Mouse (Mus musculus) lung, postnatal 0 days (tissue): Measurements from ENCODE around the gene Sgsm3. TPM values are rescaled to one million over a fixed set of nuclear protein-coding genes. Genes with fewer than 3 reads are reported as not detected.

Experiments used
- ATAC-seq: fragments of 200-750 bp; cut with Nextera tagmentation; 2 replicates; pipeline ENCODE4 v1.8.0; 2017; ENCODE audit warnings: moderate library complexity
- DNase-seq: peaks from one replicate; pipeline ENCODE4 v3.0.0-alpha.2; 2016; ENCODE audit warnings: low spot score
- H3K27ac ChIP-seq: fragments of 300-500 bp; sonication (generic); 2 replicates; pipeline ENCODE4 v1.5.1; 2014; ENCODE audit warnings: antibody characterized with exemption, mild to moderate bottlenecking, low read length, mixed read lengths
- H3K27me3 ChIP-seq: fragments of 300-500 bp; sonication (generic); replicated peaks from 2 replicates; pipeline ENCODE4 v1.6.1; 2014; ENCODE audit warnings: low read length, mixed read lengths; ENCODE audit not compliant: insufficient read depth
- H3K36me3 ChIP-seq: fragments of 300-500 bp; sonication (generic); 2 replicates; pipeline ENCODE4 v1.6.1; 2014; ENCODE audit warnings: low read length, mixed read lengths; ENCODE audit not compliant: insufficient read depth
- H3K4me1 ChIP-seq: fragments of 300-500 bp; sonication (generic); 2 replicates; pipeline ENCODE4 v1.6.1; 2014; ENCODE audit warnings: antibody characterized with exemption, low read depth, low read length, mixed read lengths; ENCODE audit not compliant: insufficient read depth
- H3K4me2 ChIP-seq: fragments of 300-500 bp; sonication (generic); replicated peaks from 2 replicates; pipeline ENCODE4 v1.6.1; 2014; ENCODE audit warnings: low read depth, mild to moderate bottlenecking, low read length, moderate library complexity, mixed read lengths
- H3K4me3 ChIP-seq: fragments of 300-500 bp; sonication (generic); 2 replicates; pipeline ENCODE4 v1.5.1; 2014; ENCODE audit warnings: low read depth, low read length
- H3K9ac ChIP-seq: fragments of 300-500 bp; sonication (generic); replicated peaks from 2 replicates; pipeline ENCODE4 v1.6.1; 2014; ENCODE audit warnings: low read depth, mild to moderate bottlenecking
- H3K9me3 ChIP-seq: fragments of 300-500 bp; sonication (generic); 2 replicates; pipeline ENCODE4 v1.6.1; 2016; ENCODE audit warnings: low read length, mixed read lengths
- CTCF ChIP-seq: IDR thresholded peaks from 2 replicates; pipeline ENCODE4 v1.5.1; 2016; ENCODE audit warnings: antibody characterized with exemption, mild to moderate bottlenecking
- EP300 ChIP-seq: IDR thresholded peaks from 2 replicates; pipeline ENCODE4 v1.6.1; 2016; ENCODE audit warnings: antibody characterized with exemption, mild to moderate bottlenecking, control low read depth
- WGBS: fragments of 180-500 bp; shearing (Covaris S2); extraction: QIAGEN DNeasy Blood & Tissue Kit; methylation state at CpG from one replicate; pipeline ENCODE4 v1.1.7; 2014; 5-methylcytosine and 5-hydroxymethylcytosine counted together
- polyA plus RNA-seq: library from polyadenylated mRNA; unstranded; fragments of >200 nt; fragmentation: Nextera tagmentation; extraction: Ambion mirVana; gene quantifications from 2 replicates; pipeline ENCODE4 v1.2.1, GENCODE M21; 2015

The Sgsm3 gene
- polyA plus RNA-seq, 1 experiment from 2014 or later, result 38.5 TPM

DNA sequence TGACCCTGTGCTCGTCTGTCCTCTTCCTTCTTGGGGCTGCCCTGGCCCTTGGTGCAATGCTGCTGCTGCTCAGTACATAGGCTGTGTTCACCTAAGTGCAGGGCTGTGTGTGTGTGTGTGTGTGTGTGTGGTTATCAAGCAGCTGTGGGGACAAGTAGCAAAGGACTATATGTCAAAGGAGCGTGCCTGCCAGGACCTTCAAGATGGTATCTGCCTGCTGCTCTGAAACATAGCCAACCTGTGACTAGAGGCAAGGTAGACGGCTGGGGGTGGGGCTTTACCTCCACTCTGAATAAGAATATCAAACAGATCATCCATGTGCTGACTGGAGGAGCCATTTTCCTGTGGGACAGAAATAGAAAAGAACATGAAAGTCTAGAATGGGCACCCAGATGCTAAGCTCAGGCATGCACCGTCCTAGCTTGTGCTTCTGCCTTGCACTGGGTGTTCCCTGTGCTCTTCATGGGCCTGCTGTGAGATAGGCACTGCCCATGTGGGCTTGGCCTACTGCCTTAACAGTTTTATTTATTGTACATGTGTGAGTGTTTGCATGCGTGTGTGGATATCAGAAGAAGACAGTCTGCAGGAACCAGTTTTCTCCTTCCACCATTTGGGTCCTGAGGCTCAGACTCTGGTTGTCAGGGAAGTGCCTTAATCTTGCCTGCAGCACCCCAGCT lies 37.6 kb downstream of the Sgsm3 start:
- DNase-seq, result no peak
- no peak overlapping the region for H3K4me2 ChIP-seq
- no peak for TF ChIP-seq EP300
- TF ChIP-seq CTCF, result no peak

DNA sequence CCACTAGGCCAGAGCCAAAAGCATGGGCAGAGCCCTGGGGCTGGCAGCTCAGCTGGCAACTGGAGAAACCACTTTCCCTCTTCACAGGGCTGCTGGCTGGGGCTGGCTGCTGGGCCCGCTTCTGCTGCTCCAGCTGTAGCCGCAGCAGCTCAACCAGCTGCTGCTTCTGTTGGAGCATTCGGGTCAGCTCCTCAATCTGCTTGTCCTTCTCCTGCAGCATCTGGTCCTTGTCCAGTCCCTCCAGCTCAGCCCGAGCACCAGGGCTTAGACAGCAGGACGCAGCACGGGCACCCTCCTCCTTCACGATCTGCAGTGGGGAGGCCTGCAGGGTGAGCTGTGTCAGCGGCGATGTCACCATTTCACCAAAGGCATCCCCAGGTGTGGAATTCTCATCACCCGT lies 38.9 kb downstream of the Sgsm3 start:
- Histone ChIP-seq H3K27me3 (no peaks in the 10 kb centered on the region), H3K4me3 (no peak overlapping the region), H3K4me2 (no peak overlapping the region), H3K4me1 (no peaks in the 10 kb centered on the region), H3K9ac (no peak overlapping the region), H3K27ac (no peak overlapping the region), H3K36me3 (peaks cover 43% of the 10 kb centered on the region; the same call in 1 of the 2 replicates), H3K9me3 (no peaks in the 10 kb centered on the region)
- DNase-seq (no peak), ATAC-seq (no peak; the same call in 1 of the 2 replicates)
- 84% methylated on average over 9 of the region's 10 CpGs for WGBS
- no peak for TF ChIP-seq CTCF
- TF ChIP-seq EP300, result no peak

More for the DNA sequence above, 37.6 kb downstream of the Sgsm3 start:
- H3K9me3 ChIP-seq, result no peaks in the 10 kb centered on the region
- H3K36me3 ChIP-seq, result peaks cover 47% of the 10 kb centered on the region; the same call in 1 of the 2 replicates
- no peak for ATAC-seq
- no peak overlapping the region for H3K4me3 ChIP-seq
- H3K9ac ChIP-seq, result no peak overlapping the region
- H3K27me3 ChIP-seq, result no peaks in the 10 kb centered on the region
- whole genome bisulfite sequencing, result 70% methylated on average over 5 of the region's 5 CpGs
- no peak overlapping the region for H3K27ac ChIP-seq
- H3K4me1 ChIP-seq, result no peaks in the 10 kb centered on the region

DNA sequence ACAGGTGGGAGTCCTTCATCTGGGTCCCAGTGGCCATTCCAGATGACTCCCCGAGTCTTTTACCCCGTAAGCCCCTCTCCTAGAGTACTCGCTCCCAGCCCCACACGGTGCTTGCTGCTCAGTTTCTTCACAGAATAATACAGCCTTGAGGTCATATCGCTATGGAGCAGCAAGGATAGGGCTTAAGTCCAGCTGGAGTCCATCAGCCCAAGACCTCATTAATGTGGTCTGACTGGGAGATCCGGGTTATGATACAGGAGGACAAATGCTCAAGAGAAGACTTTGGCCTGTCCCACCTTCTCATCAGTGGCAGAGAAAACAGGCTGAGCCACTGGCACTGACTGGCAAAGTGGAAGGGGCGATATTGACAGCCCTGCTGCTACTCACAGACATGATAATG lies 39.7 kb downstream of the Sgsm3 start:
- Histone ChIP-seq H3K4me1 (no peaks in the 10 kb centered on the region), H3K4me3 (no peak overlapping the region), H3K36me3 (peaks cover 43% of the 10 kb centered on the region; the same call in 1 of the 2 replicates), H3K9me3 (no peaks in the 10 kb centered on the region), H3K9ac (no peak overlapping the region), H3K4me2 (no peak overlapping the region), H3K27me3 (no peaks in the 10 kb centered on the region), H3K27ac (no peak overlapping the region)
- peak; percentile 42 for DNase-seq
- TF ChIP-seq EP300 (no peak), CTCF (no peak)
- WGBS, result 79% methylated on average over 7 of the region's 7 CpGs
- ATAC-seq, result peak; percentile 30; the same call in 1 of the 2 replicates

DNA sequence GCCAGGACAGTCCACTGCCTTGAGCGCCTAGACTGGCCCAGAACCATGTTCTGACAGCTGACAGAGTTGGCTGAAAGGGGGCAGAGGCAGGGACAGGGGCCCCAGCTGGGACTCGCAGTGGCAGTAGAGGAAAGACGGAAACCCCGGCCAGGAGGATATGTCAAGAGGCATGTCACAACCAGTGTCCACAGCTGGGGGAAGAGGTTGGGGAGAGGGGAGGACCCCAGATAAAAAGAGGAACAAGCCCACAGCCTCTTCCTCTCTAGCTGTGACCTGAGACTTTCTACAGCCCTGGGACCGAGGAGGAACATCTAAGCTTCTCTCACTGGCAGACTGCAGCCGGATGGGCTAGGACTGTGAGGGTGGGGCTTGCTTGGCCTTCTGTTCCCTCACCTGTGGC lies 43.8 kb downstream of the Sgsm3 start:
- DNase-seq (peak; percentile 60), ATAC-seq (peak; percentile 30)
- H3K36me3 ChIP-seq, result peaks cover 23% of the 10 kb centered on the region; the same call in 1 of the 2 replicates
- no peaks in the 10 kb centered on the region for H3K9me3 ChIP-seq
- WGBS, result 64% methylated on average over 6 of the region's 6 CpGs
- no peaks in the 10 kb centered on the region for H3K27me3 ChIP-seq
- H3K4me1 ChIP-seq, result no peaks in the 10 kb centered on the region
- no peak overlapping the region for H3K9ac ChIP-seq
- no peak overlapping the region for H3K27ac ChIP-seq
- H3K4me3 ChIP-seq, result no peak overlapping the region
- TF ChIP-seq CTCF (no peak), EP300 (no peak)
- no peak overlapping the region for H3K4me2 ChIP-seq

DNA sequence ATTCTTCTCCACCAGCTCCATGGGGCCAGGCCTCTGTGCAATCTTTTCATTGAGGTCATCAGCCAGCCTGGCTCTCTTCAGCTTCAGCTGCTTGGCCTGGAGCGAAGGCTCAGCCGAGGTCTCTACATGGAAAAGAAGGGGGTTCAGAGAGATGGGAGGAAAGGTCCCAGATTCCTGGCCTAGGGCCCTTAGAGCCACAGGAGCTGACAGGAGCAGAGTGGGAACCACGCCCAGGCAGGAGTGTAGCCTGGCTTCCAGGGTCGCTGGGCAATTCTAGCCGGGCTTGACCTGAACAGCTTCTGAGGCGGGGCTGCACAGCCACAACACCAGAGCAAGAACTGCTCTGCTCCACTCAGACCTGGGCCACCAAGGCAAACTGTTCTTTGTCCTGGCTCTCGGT lies 44.9 kb downstream of the Sgsm3 start:
- Histone ChIP-seq H3K27me3 (no peaks in the 10 kb centered on the region), H3K4me1 (no peaks in the 10 kb centered on the region; the same call in 1 of the 2 replicates), H3K9ac (no peak overlapping the region), H3K4me3 (no peak overlapping the region), H3K36me3 (peaks cover 13% of the 10 kb centered on the region; the same call in 1 of the 2 replicates), H3K4me2 (no peak overlapping the region), H3K27ac (no peak overlapping the region), H3K9me3 (no peaks in the 10 kb centered on the region)
- ATAC-seq, result no peak
- WGBS, result 76% methylated on average over 7 of the region's 7 CpGs
- DNase-seq, result no peak
- TF ChIP-seq EP300 (no peak), CTCF (no peak)

DNA sequence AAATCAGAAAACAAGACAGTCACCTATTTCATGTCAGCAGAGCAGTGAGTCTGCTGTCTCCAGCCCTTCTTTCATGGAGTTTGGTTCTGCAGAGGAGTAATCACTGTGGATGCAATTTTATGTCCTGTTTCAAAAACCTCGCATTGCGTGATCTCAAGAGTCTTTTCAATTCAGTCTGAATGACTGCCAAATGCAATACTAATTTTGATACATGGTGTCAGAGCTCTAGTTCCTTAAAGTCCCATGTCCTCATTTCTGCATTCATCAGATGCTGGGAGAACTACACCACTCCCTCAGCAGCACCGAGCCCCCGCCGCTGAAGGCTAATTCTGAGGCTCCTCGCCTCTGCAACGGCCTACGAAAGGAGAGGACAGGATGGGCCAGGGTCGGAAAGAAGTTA lies 46.3 kb downstream of the Sgsm3 start:
- H3K4me3 ChIP-seq, result no peak overlapping the region
- DNase-seq (no peak), ATAC-seq (no peak)
- H3K27ac ChIP-seq, result no peak overlapping the region
- H3K4me1 ChIP-seq, result peaks cover 2% of the 10 kb centered on the region; the same call in 1 of the 2 replicates
- H3K9ac ChIP-seq, result no peak overlapping the region
- H3K4me2 ChIP-seq, result no peak overlapping the region
- H3K36me3 ChIP-seq, result peaks cover under 1% of the 10 kb centered on the region; the same call in 1 of the 2 replicates
- H3K27me3 ChIP-seq, result no peaks in the 10 kb centered on the region
- 81% methylated on average over 9 of the region's 9 CpGs for WGBS
- TF ChIP-seq EP300, result no peak
- no peak for TF ChIP-seq CTCF
- no peaks in the 10 kb centered on the region for H3K9me3 ChIP-seq
